Mouse (Mus musculus) liver, adult 2 months (tissue): Measurements from ENCODE around the gene Gm11634. TPM values are rescaled to one million over a fixed set of nuclear protein-coding genes. Genes with fewer than 3 reads are reported as not detected.
"Not testable (repeated sequence)": the region's sequence is repeated elsewhere in the genome, so short reads cannot be mapped to it uniquely, and the experiment has no call there.

Source experiments
- DNase-seq: peaks from one replicate; pipeline ENCODE4 v3.0.0-alpha.2; 2011; ENCODE audit warnings: low read depth, low spot score; ENCODE audit errors: extremely low read depth
- H3K27ac ChIP-seq: fragments of 200-500 bp; replicated peaks from 2 replicates; pipeline ENCODE4 v1.5.1; 2012; ENCODE audit warnings: low read depth, mild to moderate bottlenecking, control low read depth, inconsistent platforms, low read length; ENCODE audit not compliant: insufficient read depth
- H3K27me3 ChIP-seq: fragments of 200-500 bp; 2 replicates; pipeline ENCODE4 v1.6.1; 2012; ENCODE audit warnings: mild to moderate bottlenecking, moderate library complexity, low read length, inconsistent platforms; ENCODE audit not compliant: control insufficient read depth, insufficient read depth
- H3K36me3 ChIP-seq: fragments of 200-500 bp; 2 replicates; pipeline ENCODE4 v1.6.1; 2012; ENCODE audit warnings: low read length, inconsistent platforms; ENCODE audit not compliant: control insufficient read depth, insufficient read depth
- H3K4me1 ChIP-seq: fragments of 200-500 bp; 2 replicates; pipeline ENCODE4 v1.6.1; 2011; ENCODE audit warnings: low read length; ENCODE audit not compliant: control insufficient read depth, insufficient read depth
- H3K4me3 ChIP-seq: fragments of 200-500 bp; 2 replicates; pipeline ENCODE4 v1.5.1; 2011; ENCODE audit warnings: low read depth, mild to moderate bottlenecking, control low read depth, low read length, moderate library complexity; ENCODE audit not compliant: insufficient read depth
- H3K79me2 ChIP-seq: fragments of 200-500 bp; 2 replicates; pipeline ENCODE4 v1.6.1; 2012; ENCODE audit warnings: inconsistent platforms, mild to moderate bottlenecking, low read length, moderate library complexity; ENCODE audit not compliant: control insufficient read depth, insufficient read depth
- H3K9ac ChIP-seq: fragments of 200-500 bp; 2 replicates; pipeline ENCODE4 v1.6.1; 2012; ENCODE audit warnings: low read depth, mild to moderate bottlenecking, control low read depth, inconsistent platforms, low read length
- CTCF ChIP-seq: fragments of 200-500 bp; IDR thresholded peaks from 2 replicates; pipeline ENCODE4 v1.5.1; 2011; ENCODE audit warnings: low read depth, low read length, control low read depth
- POLR2A ChIP-seq: fragments of 200-500 bp; IDR thresholded peaks from 2 replicates; pipeline ENCODE4 v1.6.1; 2011; ENCODE audit warnings: low read length, control low read depth; ENCODE audit not compliant: insufficient read depth; ENCODE audit errors: extremely low read depth
- WGBS: fragments of 180-500 bp; shearing (Covaris S2); methylation state at CpG from one replicate; pipeline ENCODE4 v1.1.7; 2018; 5-methylcytosine and 5-hydroxymethylcytosine counted together
- polyA plus RNA-seq: library from polyadenylated mRNA; depleted of rRNA; stranded (reverse); fragments of >200 nt; gene quantifications from 2 replicates; pipeline ENCODE4 v1.2.3, GENCODE M21; 2012
- total RNA-seq: library from RNA; depleted of rRNA; stranded (reverse); fragments of >200 nt; gene quantifications from 2 replicates; pipeline ENCODE4 v1.2.3, GENCODE M21; 2014

The Gm11634 gene
- total and polyA plus RNA-seq, 2 experiments: not detected

DNA sequence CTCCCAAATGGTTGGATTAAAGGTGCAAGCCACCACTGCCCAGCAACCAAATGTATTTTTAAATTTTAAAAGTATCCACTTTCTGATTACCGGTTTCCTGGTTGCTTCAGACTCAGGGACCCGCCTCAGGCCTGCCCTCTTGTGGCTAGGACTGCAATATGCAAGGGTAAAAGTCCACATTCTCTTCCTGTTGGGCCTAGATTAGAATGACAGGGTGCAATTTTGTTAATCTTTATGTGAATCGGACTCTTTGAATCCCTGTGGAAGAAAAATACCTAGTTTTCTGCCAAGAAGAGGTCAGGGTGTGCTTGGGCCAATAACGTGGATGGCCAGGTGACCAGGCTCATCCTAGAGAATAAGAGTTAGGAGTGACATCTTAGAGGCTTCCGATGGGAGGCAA lies 9.6 kb downstream of the Gm11634 start:
- H3K4me1 ChIP-seq: peaks cover 3% of the 10 kb centered on the region
- peak overlapping the region; percentile 45 for H3K27ac ChIP-seq
- no peaks in the 10 kb centered on the region for H3K27me3 ChIP-seq
- 11% methylated on average over 5 of the region's 5 CpGs for WGBS
- peaks cover 40% of the 10 kb centered on the region for H3K36me3 ChIP-seq
- no peaks in the 10 kb centered on the region for H3K79me2 ChIP-seq
- H3K4me3 ChIP-seq: no peak overlapping the region
- TF ChIP-seq POLR2A (no peak), CTCF (peak; percentile 84)
- H3K9ac ChIP-seq: no peak overlapping the region
- peak; percentile 94 for DNase-seq

DNA sequence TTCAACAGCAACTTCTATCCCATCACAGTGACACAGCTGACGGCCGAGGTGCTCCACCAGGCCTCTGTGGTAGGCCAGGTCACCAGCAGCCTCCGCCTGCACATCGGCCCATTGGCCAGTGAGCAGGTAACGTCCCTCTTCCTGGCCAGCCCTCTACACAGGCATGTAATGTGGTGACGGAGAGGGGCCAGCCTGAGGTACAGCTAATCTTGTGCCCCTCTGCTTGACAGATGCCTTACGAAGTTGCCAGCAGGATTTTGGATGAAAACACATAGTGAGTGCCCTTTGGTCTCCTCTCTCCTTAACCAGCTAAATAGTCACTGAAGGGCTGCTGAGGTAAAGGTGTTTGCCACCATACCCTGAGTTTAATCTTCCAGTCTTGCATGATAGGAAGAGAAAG lies 10.2 kb downstream of the Gm11634 start:
- Histone ChIP-seq H3K4me3 (no peak overlapping the region), H3K27me3 (no peaks in the 10 kb centered on the region), H3K9ac (0 out of 2 replicates have a peak overlapping the region, but pooled peaks have one; percentile 13), H3K36me3 (peaks cover 42% of the 10 kb centered on the region), H3K27ac (peak overlapping the region; percentile 45), H3K4me1 (peaks cover 3% of the 10 kb centered on the region), H3K79me2 (no peaks in the 10 kb centered on the region)
- DNase-seq: peak; percentile 66
- 61% methylated on average over 7 of the region's 7 CpGs for WGBS
- TF ChIP-seq POLR2A (no peak), CTCF (no peak)

DNA sequence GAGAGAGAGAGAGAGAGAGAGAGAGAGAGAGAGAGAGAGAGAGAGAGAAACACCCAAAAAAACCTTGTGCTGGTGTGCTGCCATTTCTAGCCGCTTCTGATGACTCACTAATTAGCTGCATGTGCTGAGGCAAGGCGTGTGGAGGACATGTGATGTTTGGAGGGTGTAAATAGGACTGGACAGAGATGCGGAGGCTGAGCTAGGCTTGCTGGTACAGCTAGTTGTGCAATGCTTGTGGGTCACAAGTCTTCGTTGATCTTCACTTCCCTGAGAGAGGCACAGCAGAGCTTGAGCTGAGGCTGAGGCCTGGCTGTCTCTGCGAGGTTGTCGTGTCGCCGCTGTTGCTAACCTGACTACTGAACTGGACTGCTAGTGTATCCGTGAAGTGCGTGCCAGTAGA lies 11.4 kb downstream of the Gm11634 start:
- Histone ChIP-seq H3K27ac (no peak overlapping the region), H3K27me3 (no peaks in the 10 kb centered on the region), H3K36me3 (peaks cover 44% of the 10 kb centered on the region), H3K9ac (no peak overlapping the region), H3K4me1 (peaks cover 3% of the 10 kb centered on the region), H3K4me3 (no peak overlapping the region), H3K79me2 (no peaks in the 10 kb centered on the region)
- WGBS: 62% methylated on average over 10 of the region's 10 CpGs
- TF ChIP-seq POLR2A: no peak
- no peak for TF ChIP-seq CTCF
- DNase-seq: peak; percentile 68

DNA sequence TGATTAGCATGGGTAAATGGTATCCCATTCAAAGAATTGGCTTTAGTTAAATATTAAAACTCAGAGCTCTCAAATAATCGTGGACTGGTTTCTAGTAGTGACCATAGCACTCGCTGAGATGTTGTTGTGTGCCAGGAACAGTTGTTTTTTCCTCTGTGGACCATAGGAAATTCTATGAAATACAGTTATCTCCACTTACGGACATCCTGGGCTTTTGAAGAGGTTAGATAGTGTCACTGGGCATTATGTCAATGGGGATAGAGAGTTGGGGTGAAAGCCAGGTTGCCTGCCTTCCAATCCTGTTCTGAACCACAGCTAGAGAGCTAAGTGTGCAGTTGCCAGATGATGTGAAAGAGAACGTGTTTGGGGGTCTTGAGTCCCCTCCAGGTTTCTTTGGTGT lies 13.3 kb downstream of the Gm11634 start:
- 49% methylated on average over 4 of the region's 4 CpGs for WGBS
- Histone ChIP-seq H3K27ac (peak overlapping the region; percentile 10), H3K27me3 (no peaks in the 10 kb centered on the region), H3K9ac (no peak overlapping the region), H3K79me2 (no peaks in the 10 kb centered on the region), H3K36me3 (peaks cover 46% of the 10 kb centered on the region), H3K4me3 (no peak overlapping the region), H3K4me1 (peaks cover 13% of the 10 kb centered on the region)
- no peak for TF ChIP-seq CTCF
- TF ChIP-seq POLR2A: no peak
- no peak for DNase-seq

DNA sequence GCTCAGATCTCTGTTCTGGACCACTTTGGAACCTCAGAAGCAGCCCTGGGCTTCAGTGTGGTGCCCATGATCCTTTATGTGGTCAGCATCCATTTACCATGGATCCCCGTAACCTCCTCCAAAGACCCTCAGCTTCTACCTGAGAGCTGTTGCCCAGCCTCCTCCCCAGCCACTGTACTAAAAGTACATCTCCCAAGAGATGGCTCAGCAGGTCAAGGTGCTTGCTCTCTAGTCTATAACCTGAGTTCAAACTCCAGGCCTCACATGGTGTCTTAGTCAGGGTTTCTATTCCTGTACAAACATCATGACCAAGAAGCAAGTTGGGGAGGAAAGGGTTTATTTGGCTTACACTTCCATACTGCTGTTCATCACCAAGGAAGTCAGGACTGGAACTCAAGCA lies 14.0 kb downstream of the Gm11634 start:
- not testable (repeated sequence) for H3K4me3 ChIP-seq, H3K27me3 ChIP-seq, H3K9ac ChIP-seq, DNase-seq, H3K79me2 ChIP-seq
- 100% methylated on average over 1 of the region's 1 CpGs for WGBS
- Histone ChIP-seq H3K4me1 (peaks cover 13% of the 10 kb centered on the region), H3K27ac (0 out of 2 replicates have a peak overlapping the region, but pooled peaks have one; percentile 16), H3K36me3 (peaks cover 46% of the 10 kb centered on the region)

DNA sequence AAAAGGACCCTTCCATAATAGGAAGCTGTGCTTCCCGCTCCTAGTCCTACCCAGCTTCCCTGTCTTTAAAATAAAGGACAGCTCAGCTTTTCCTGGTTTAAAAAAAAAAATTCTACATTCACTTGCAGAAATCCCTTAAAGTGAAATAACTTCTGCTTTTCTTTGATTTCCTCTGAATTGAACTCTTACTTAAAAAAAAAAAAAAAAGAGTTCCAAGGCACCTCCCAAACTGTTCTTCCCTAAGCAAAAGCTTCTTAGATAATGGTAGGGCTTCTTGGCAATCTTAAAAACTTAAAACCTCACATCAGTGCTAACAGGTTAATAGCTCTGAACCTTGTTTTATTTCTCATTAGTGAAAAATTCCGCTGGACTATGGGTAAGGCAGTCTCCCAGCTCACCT lies 15.9 kb downstream of the Gm11634 start:
- WGBS: 79% methylated on average over 2 of the region's 2 CpGs
- DNase-seq: no peak

More for the DNA sequence above, 15.9 kb downstream of the Gm11634 start:
- peaks cover 10% of the 10 kb centered on the region for H3K4me1 ChIP-seq
- peak overlapping the region; percentile 10; the same call in 1 of the 2 replicates for H3K9ac ChIP-seq
- H3K36me3 ChIP-seq: peaks cover 55% of the 10 kb centered on the region
- TF ChIP-seq CTCF (no peak), POLR2A (no peak)
- H3K79me2 ChIP-seq: no peaks in the 10 kb centered on the region
- H3K27me3 ChIP-seq: no peaks in the 10 kb centered on the region
- no peak overlapping the region for H3K4me3 ChIP-seq
- peak overlapping the region; percentile 12 for H3K27ac ChIP-seq
